Mouse (Mus musculus) forebrain, postnatal 0 days (tissue): ENCODE measurements around the gene C87414. TPM values are rescaled to one million over a fixed set of nuclear protein-coding genes. Genes with fewer than 3 reads are reported as not detected.
"Not testable (repeated sequence)": the region's sequence is repeated elsewhere in the genome, so short reads cannot be mapped to it uniquely, and the experiment has no call there.

ENCODE experiments used
- ATAC-seq: fragments of 200-750 bp; cut with Nextera tagmentation; 2 replicates; pipeline ENCODE4 v1.8.0; 2017; ENCODE audit warnings: mild to moderate bottlenecking, moderate library complexity
- DNase-seq: peaks from one replicate; pipeline ENCODE4 v3.0.0-alpha.2; 2015
- H3K27ac ChIP-seq: fragments of 300-500 bp; sonication (generic); 2 replicates; pipeline ENCODE4 v1.5.1; 2014; ENCODE audit warnings: low read depth, mild to moderate bottlenecking, antibody characterized with exemption, low read length, moderate library complexity, mixed read lengths
- H3K27me3 ChIP-seq: fragments of 300-500 bp; sonication (generic); 2 replicates; pipeline ENCODE4 v1.6.1; 2014; ENCODE audit warnings: mild to moderate bottlenecking, low read length, mixed read lengths; ENCODE audit not compliant: insufficient read depth
- H3K36me3 ChIP-seq: fragments of 300-500 bp; sonication (generic); 2 replicates; pipeline ENCODE4 v1.6.1; 2014; ENCODE audit warnings: mild to moderate bottlenecking, moderate library complexity; ENCODE audit not compliant: insufficient read depth
- H3K4me1 ChIP-seq: fragments of 300-500 bp; sonication (generic); 2 replicates; pipeline ENCODE4 v1.6.1; 2014; ENCODE audit warnings: antibody characterized with exemption; ENCODE audit not compliant: insufficient read depth
- H3K4me2 ChIP-seq: fragments of 300-500 bp; sonication (generic); 2 replicates; pipeline ENCODE4 v1.6.1; 2014; ENCODE audit warnings: low read depth, mild to moderate bottlenecking, moderate library complexity
- H3K4me3 ChIP-seq: fragments of 300-500 bp; sonication (generic); 2 replicates; pipeline ENCODE4 v1.5.1; 2014; ENCODE audit warnings: low read depth, low read length, mixed read lengths
- H3K9ac ChIP-seq: fragments of 300-500 bp; sonication (generic); 2 replicates; pipeline ENCODE4 v1.6.1; 2014; ENCODE audit warnings: mild to moderate bottlenecking
- H3K9me3 ChIP-seq: fragments of 300-500 bp; sonication (generic); 2 replicates; pipeline ENCODE4 v1.6.1; 2016; ENCODE audit warnings: low read length
- WGBS: fragments of 180-500 bp; shearing (Covaris S2); extraction: QIAGEN DNeasy Blood & Tissue Kit; methylation state at CpG from one replicate; pipeline ENCODE4 v1.1.7; 2014; 5-methylcytosine and 5-hydroxymethylcytosine counted together
- polyA plus RNA-seq: library from polyadenylated mRNA; unstranded; fragments of >200 nt; fragmentation: Nextera tagmentation; extraction: Ambion mirVana; gene quantifications from 2 replicates; pipeline ENCODE4 v1.2.1, GENCODE M21; 2015
- total RNA-seq: library from RNA; depleted of rRNA; stranded (reverse); fragments of >200 nt; gene quantifications from 2 replicates; pipeline ENCODE4 v1.2.3, GENCODE M21; 2014; rRNA removed

Gene C87414
- total RNA-seq (not detected in 2 replicates), polyA plus RNA-seq (not detected in 2 replicates)

GRCm38 (mm10) chr5:93671451-93671850 lies at the start of gene C87414:
C87414 (minus strand) TSS chr5:93671551.
- DNase-seq, H3K4me3 ChIP-seq, H3K9ac ChIP-seq, H3K4me1 ChIP-seq, ATAC-seq, H3K27ac ChIP-seq, H3K36me3 ChIP-seq, H3K4me2 ChIP-seq, H3K27me3 ChIP-seq, H3K9me3 ChIP-seq: not testable (repeated sequence)
- no CpG with 5 or more reads among the region's 3 CpGs for WGBS

DNA sequence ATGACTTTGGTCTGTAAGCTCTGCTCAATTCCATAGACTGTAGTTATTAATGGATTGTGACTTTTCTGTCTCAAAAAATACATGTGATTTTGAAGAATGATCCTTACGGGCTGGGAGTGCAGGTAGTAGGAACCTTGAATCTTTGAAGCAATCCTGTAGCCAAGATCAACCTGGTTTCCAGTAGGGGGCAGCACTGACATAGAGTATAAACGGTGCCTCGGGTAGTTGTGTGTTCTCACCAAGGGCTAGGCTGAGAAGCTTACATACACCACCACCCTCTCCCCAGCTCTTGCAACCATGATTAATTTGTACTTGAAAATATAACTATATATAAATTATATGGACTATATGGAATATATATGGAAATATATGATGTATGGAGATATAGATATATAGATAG lies 13.3 kb upstream of the C87414 start:
- not testable (repeated sequence) for H3K9ac ChIP-seq, H3K27me3 ChIP-seq, DNase-seq, H3K27ac ChIP-seq, ATAC-seq, H3K9me3 ChIP-seq, H3K36me3 ChIP-seq, H3K4me1 ChIP-seq, H3K4me3 ChIP-seq, H3K4me2 ChIP-seq
- WGBS = 75% methylated on average over 3 of the region's 3 CpGs

Other genes starting within 250 kb of the C87414 start
- gene Gm16427, start 131.4 kb downstream of the C87414 start, total RNA-seq = not detected in 2 replicates
- not detected in 2 replicates for gene Gm16427, start 131.4 kb downstream of the C87414 start, polyA plus RNA-seq
- not detected in 2 replicates for gene Gm7792, start 172.2 kb upstream of the C87414 start, total RNA-seq
- not detected in 2 replicates for gene Gm7792, start 172.2 kb upstream of the C87414 start, polyA plus RNA-seq